Mouse (Mus musculus) layer of hippocampus, adult 11-12 months (tissue): ENCODE results near the gene Tmem268.

Experiments
- DNase-seq: peaks from one replicate; pipeline ENCODE4 v3.0.0; 2022; ENCODE audit warnings: low spot score

Gene Tmem268

GRCm38 (mm10) chr4:63558407-63559081, at the start of gene Tmem268:
Gene Tmem268 (plus strand): TSS chr4:63558781.
- DNase-seq: peak; percentile 72

GRCm38 (mm10) chr4:63512921-63513320, 45.7 kb upstream of the Tmem268 start:
- DNase-seq: no peak

- DNase-seq: no peak
These were observed 44.1 kb upstream of the Tmem268 start for GRCm38 (mm10) chr4:63514454-63514984.

- no peak for DNase-seq
These were observed 43.6 kb upstream of the Tmem268 start for GRCm38 (mm10) chr4:63515021-63515420.

GRCm38 (mm10) chr4:63521813-63522419, 36.7 kb upstream of the Tmem268 start:
- DNase-seq: no peak

GRCm38 (mm10) chr4:63525514-63525913, 33.1 kb upstream of the Tmem268 start:
- DNase-seq: no peak

GRCm38 (mm10) chr4:63528946-63529345, 29.6 kb upstream of the Tmem268 start:
- peak; percentile 70 for DNase-seq

- DNase-seq: no peak
These were observed 28.2 kb upstream of the Tmem268 start for GRCm38 (mm10) chr4:63530409-63530808.

- DNase-seq: no peak
These were observed 21.0 kb upstream of the Tmem268 start for GRCm38 (mm10) chr4:63537602-63538001.

- no peak for DNase-seq
These were observed 16.4 kb upstream of the Tmem268 start for GRCm38 (mm10) chr4:63542209-63542608.

- no peak for DNase-seq
These were observed 14.7 kb upstream of the Tmem268 start for GRCm38 (mm10) chr4:63543746-63544493.

GRCm38 (mm10) chr4:63544494-63545230, 13.9 kb upstream of the Tmem268 start, which contains the start of gene Atp6v1g1:
Gene Atp6v1g1 (plus strand): TSS chr4:63544772.
- DNase-seq: peak; percentile 97

- no peak for DNase-seq
These were observed 13.2 kb upstream of the Tmem268 start for GRCm38 (mm10) chr4:63545231-63545958.

GRCm38 (mm10) chr4:63546441-63547055, 12.0 kb upstream of the Tmem268 start:
- DNase-seq: no peak

- DNase-seq: no peak
These were observed 10.8 kb upstream of the Tmem268 start for GRCm38 (mm10) chr4:63547799-63548198.

- no peak for DNase-seq
These were observed 10.1 kb upstream of the Tmem268 start for GRCm38 (mm10) chr4:63548491-63548890.

GRCm38 (mm10) chr4:63550908-63551307, 7.7 kb upstream of the Tmem268 start:
- DNase-seq: no peak

GRCm38 (mm10) chr4:63552865-63553264, 5.7 kb upstream of the Tmem268 start:
- no peak for DNase-seq

- no peak for DNase-seq
These were observed 4.6 kb upstream of the Tmem268 start for GRCm38 (mm10) chr4:63553789-63554576.

- DNase-seq: no peak
These were observed 4.0 kb upstream of the Tmem268 start for GRCm38 (mm10) chr4:63554616-63555015.
